Mouse (Mus musculus) left cerebral cortex, postnatal 14 days (tissue): ENCODE measurements around the gene Cd47. TPM values are rescaled to one million over a fixed set of nuclear protein-coding genes. Genes with fewer than 3 reads are reported as not detected.

Experiments
- DNase-seq, 2 experiments: peaks; one replicate each; pipeline ENCODE4 v3.0.0; 2021 to 2022; ENCODE audit warnings: low spot score in 2 of 2, mixed read lengths in 1 of 2
- intact Hi-C: fragments of 180-260 bp; cut with DNase I; formaldehyde crosslinking; loops from one replicate; pipeline ENCODE4 v1.15.1; 2025
- total RNA-seq, 2 experiments: library from RNA; stranded (reverse); gene quantifications; 2 replicates each; pipeline ENCODE4 v1.2.3; 2021

The Cd47 gene
- total RNA-seq, 2 experiments from 2014 or later = 281 to 288 TPM

GRCm38 (mm10) chr16:49892945-49893344, 92.6 kb downstream of the Cd47 start:
- DNase-seq = no peak
- intact Hi-C loops = no loop called here

GRCm38 (mm10) chr16:49894624-49895023, 94.3 kb downstream of the Cd47 start:
- DNase-seq = no peak
- intact Hi-C loops = no loop called here

- DNase-seq = no peak
- intact Hi-C loops = no loop called here
These were observed 95.8 kb downstream of the Cd47 start for GRCm38 (mm10) chr16:49896132-49896531.

GRCm38 (mm10) chr16:49901395-49901794, 101.1 kb downstream of the Cd47 start:
- DNase-seq = no peak
- intact Hi-C loops = no loop called here

- no peak for DNase-seq
- intact Hi-C loops = no loop called here
These were observed 101.8 kb downstream of the Cd47 start for GRCm38 (mm10) chr16:49902083-49902482.

GRCm38 (mm10) chr16:49904248-49904930, 104.1 kb downstream of the Cd47 start:
- DNase-seq = no peak
- intact Hi-C loops = no loop called here

GRCm38 (mm10) chr16:49905041-49905440, 104.7 kb downstream of the Cd47 start:
- intact Hi-C loops = loop anchor here (5.0 kb wide), 1 partner anchor 132 kb away; no protein-coding TSS in a partner anchor

GRCm38 (mm10) chr16:49905601-49906001, 105.3 kb downstream of the Cd47 start:
- no peak for DNase-seq
- intact Hi-C loops = loop anchor here (5.0 kb wide), 1 partner anchor 132 kb away; no protein-coding TSS in a partner anchor

More at GRCm38 (mm10) chr16:49905041-49905440, 104.7 kb downstream of the Cd47 start:
- no peak for DNase-seq

GRCm38 (mm10) chr16:49906066-49906465, 105.7 kb downstream of the Cd47 start:
- intact Hi-C loops = loop anchor here (5.0 kb wide), 1 partner anchor 131 kb away; no protein-coding TSS in a partner anchor
- no peak for DNase-seq

- intact Hi-C loops = loop anchor here (5.0 kb wide), 1 partner anchor 130 kb away; no protein-coding TSS in a partner anchor
- no peak for DNase-seq
These were observed 106.6 kb downstream of the Cd47 start for GRCm38 (mm10) chr16:49906940-49907339.

GRCm38 (mm10) chr16:49907356-49907755, 107.0 kb downstream of the Cd47 start:
- DNase-seq = no peak
- intact Hi-C loops = loop anchor here (5.0 kb wide), 1 partner anchor 130 kb away; no protein-coding TSS in a partner anchor

- intact Hi-C loops = loop anchor here (5.0 kb wide), 1 partner anchor 128 kb away; no protein-coding TSS in a partner anchor
- peak in 1 of 2 experiments; percentile 45 for DNase-seq
These were observed 109.2 kb downstream of the Cd47 start for GRCm38 (mm10) chr16:49909536-49909935.

GRCm38 (mm10) chr16:49914094-49914493, 113.8 kb downstream of the Cd47 start:
- intact Hi-C loops = no loop called here
- DNase-seq = no peak

GRCm38 (mm10) chr16:49915532-49916476, 115.5 kb downstream of the Cd47 start:
- intact Hi-C loops = no loop called here
- DNase-seq = no peak

GRCm38 (mm10) chr16:49920191-49920590, 119.9 kb downstream of the Cd47 start:
- no peak for DNase-seq
- intact Hi-C loops = no loop called here

- intact Hi-C loops = no loop called here
- DNase-seq = no peak
These were observed 121.3 kb downstream of the Cd47 start for GRCm38 (mm10) chr16:49921677-49922076.

- intact Hi-C loops = no loop called here
- peak; percentile 34 to 35 for DNase-seq
These were observed 121.8 kb downstream of the Cd47 start for GRCm38 (mm10) chr16:49922098-49922497.

- intact Hi-C loops = no loop called here
- DNase-seq = no peak
These were observed 123.4 kb downstream of the Cd47 start for GRCm38 (mm10) chr16:49923720-49924119.

- intact Hi-C loops = no loop called here
These were observed 124.6 kb downstream of the Cd47 start for GRCm38 (mm10) chr16:49924941-49925340.

GRCm38 (mm10) chr16:49933274-49933673, 132.9 kb downstream of the Cd47 start:
- no peak for DNase-seq
- intact Hi-C loops = no loop called here

More at GRCm38 (mm10) chr16:49924941-49925340, 124.6 kb downstream of the Cd47 start:
- no peak for DNase-seq
